ENCODE assay signal across 24 mouse cellular contexts in genomic region chr17:27982712-27983266, GRCm38 (mm10).
DNase-seq lines count a peak whose midpoint lies in the region; ATAC-seq and TF ChIP-seq lines count a peak whose summit lies in the region.
"Had no signal": no experiment of that assay in that cellular context is flagged by ENCODE, and none has a peak within 500 bp of the region (broad histone marks: within the 10 kb centered on the region; RNA-seq: fewer than 3 reads in every experiment).

No protein-coding gene starts in this region.

- TF ChIP-seq CTCF in hindbrain, postnatal 0 days (IDR thresholded peaks at IDR 0.05; ENCODE audit: low read depth) = no peak
- TF ChIP-seq CTCF in lung, adult 2 months (IDR thresholded peaks at IDR 0.05; ENCODE audit: insufficient read depth, low read length) = no peak

- peaks cover 31% of the 10 kb centered on the region for H3K36me3 ChIP-seq in hindbrain, postnatal 0 days (ENCODE audit: insufficient read depth, low read length)
- H3K36me3 ChIP-seq in hindbrain, embryonic 16.5 days (ENCODE audit: control insufficient read depth, insufficient read depth, low read length) = peaks cover 8% of the 10 kb centered on the region; the same call in 1 of the 2 replicates
- peaks cover 49% of the 10 kb centered on the region for H3K36me3 ChIP-seq in kidney, embryonic 15.5 days

- no peak overlapping the region for H3K4me3 ChIP-seq in hindbrain, postnatal 0 days (ENCODE audit: low read length)
- no peak overlapping the region for H3K4me3 ChIP-seq in hindbrain, embryonic 16.5 days (ENCODE audit: low read length)
- H3K4me3 ChIP-seq in lung, adult 2 months (replicated peaks; ENCODE audit: extremely low read depth, low read depth, low read length) = no peak overlapping the region
- no peak overlapping the region for H3K4me3 ChIP-seq in kidney, embryonic 15.5 days (replicated peaks)
- H3K4me3 ChIP-seq: embryonic facial prominence, embryonic 10.5 days; forebrain, embryonic 15.5 days; heart, embryonic 15.5 days; hindbrain, embryonic 15.5 days; limb, embryonic 15.5 days; neural tube, embryonic 12.5 days had no signal

- no peak overlapping the region for H3K27ac ChIP-seq in hindbrain, postnatal 0 days
- no peak overlapping the region for H3K27ac ChIP-seq in hindbrain, embryonic 16.5 days (ENCODE audit: low read depth, low read length)
- H3K27ac ChIP-seq in kidney, embryonic 15.5 days = no peak overlapping the region
- H3K27ac ChIP-seq: embryonic facial prominence, embryonic 10.5 days; forebrain, embryonic 15.5 days; heart, embryonic 15.5 days; hindbrain, embryonic 15.5 days; kidney, postnatal 0 days; limb, embryonic 15.5 days; neural tube, embryonic 12.5 days had no signal

- no peak overlapping the region for H3K4me2 ChIP-seq in hindbrain, postnatal 0 days (ENCODE audit: low read depth, low read length)
- H3K4me2 ChIP-seq in hindbrain, embryonic 16.5 days (ENCODE audit: low read length) = no peak overlapping the region
- no peak overlapping the region for H3K4me2 ChIP-seq in kidney, embryonic 15.5 days
- H3K4me2 ChIP-seq: forebrain, embryonic 15.5 days; heart, embryonic 15.5 days; hindbrain, embryonic 15.5 days; limb, embryonic 15.5 days; lung, embryonic 14.5 days; neural tube, embryonic 12.5 days had no signal

- H3K9me3 ChIP-seq in hindbrain, postnatal 0 days (ENCODE audit: low read length) = no peaks in the 10 kb centered on the region
- H3K9me3 ChIP-seq in hindbrain, embryonic 16.5 days (ENCODE audit: control insufficient read depth, low read length) = no peaks in the 10 kb centered on the region
- H3K9me3 ChIP-seq in kidney, embryonic 15.5 days (replicated peaks) = no peaks in the 10 kb centered on the region
- H3K9me3 ChIP-seq: embryonic facial prominence, embryonic 10.5 days; forebrain, embryonic 15.5 days; heart, embryonic 15.5 days; hindbrain, embryonic 15.5 days; limb, embryonic 15.5 days; neural tube, embryonic 12.5 days had no signal

- H3K27me3 ChIP-seq in hindbrain, postnatal 0 days (ENCODE audit: insufficient read depth, low read length) = no peaks in the 10 kb centered on the region
- H3K27me3 ChIP-seq in hindbrain, embryonic 16.5 days (replicated peaks; ENCODE audit: control insufficient read depth, insufficient read depth, low read length) = no peaks in the 10 kb centered on the region
- no peaks in the 10 kb centered on the region for H3K27me3 ChIP-seq in kidney, embryonic 15.5 days
- H3K27me3 ChIP-seq: CH12.LX; forebrain, embryonic 15.5 days; heart, embryonic 15.5 days; hindbrain, embryonic 15.5 days; limb, embryonic 15.5 days; neural tube, embryonic 12.5 days had no signal

- ATAC-seq in hindbrain, postnatal 0 days = no peak
- ATAC-seq in hindbrain, embryonic 16.5 days = no peak
- no peak for ATAC-seq in kidney, embryonic 15.5 days (replicated peaks; ENCODE audit: low FRiP score)
- ATAC-seq: forebrain, embryonic 15.5 days; intestine, postnatal 0 days had no signal

- WGBS in hindbrain, postnatal 0 days = 70% methylated on average over 7 of the region's 7 CpGs
- WGBS in hindbrain, embryonic 16.5 days = 78% methylated on average over 7 of the region's 7 CpGs
- 67% methylated on average over 7 of the region's 7 CpGs for WGBS in lung, adult 2 months
- 47% methylated on average over 7 of the region's 7 CpGs for WGBS in kidney, embryonic 15.5 days

- H3K4me1 ChIP-seq in hindbrain, postnatal 0 days (ENCODE audit: insufficient read depth, low read length) = no peaks in the 10 kb centered on the region
- no peaks in the 10 kb centered on the region for H3K4me1 ChIP-seq in hindbrain, embryonic 16.5 days (ENCODE audit: control insufficient read depth, insufficient read depth, low read depth, low read length)
- H3K4me1 ChIP-seq in lung, adult 2 months (ENCODE audit: control insufficient read depth, insufficient read depth, low read length) = peaks cover 7% of the 10 kb centered on the region
- H3K4me1 ChIP-seq in kidney, embryonic 15.5 days = 0 out of 2 replicates have a peak, but pooled peaks cover 3% of the 10 kb centered on the region
- H3K4me1 ChIP-seq: forebrain, embryonic 15.5 days; heart, embryonic 15.5 days; hindbrain, embryonic 15.5 days; limb, embryonic 15.5 days; neural tube, embryonic 12.5 days had no signal

- DNase-seq in hindbrain, postnatal 0 days (ENCODE audit: low spot score) = peak; percentile 41
- peak; percentile 59 for DNase-seq in 3T3-L1 (ENCODE audit: low read depth, low spot score)
- DNase-seq in cerebellum, adult 18-20 months = peak; percentile 80 to 82
- peak; percentile 84 to 88 for DNase-seq in cerebellum, postnatal 25 days
- no peak for DNase-seq in thymus, postnatal 25 days
- DNase-seq in lung, adult 2 months = no peak
- DNase-seq: adrenal gland, adult 8-10 months; gastrocnemius, postnatal 25 days; heart, postnatal 4 days; lung, embryonic 14.5 days; lung, postnatal 36 days; right cerebral cortex, adult 18-20 months; thymus, postnatal 36 days had no signal

- no peak overlapping the region for H3K9ac ChIP-seq in hindbrain, postnatal 0 days (replicated peaks; ENCODE audit: low read length)
- H3K9ac ChIP-seq in hindbrain, embryonic 16.5 days (ENCODE audit: low read depth, low read length) = no peak overlapping the region
- H3K9ac ChIP-seq in kidney, embryonic 15.5 days = no peak overlapping the region
- H3K9ac ChIP-seq: forebrain, embryonic 15.5 days; heart, embryonic 15.5 days; hindbrain, embryonic 15.5 days; limb, embryonic 15.5 days; lung, embryonic 14.5 days; neural tube, embryonic 12.5 days had no signal

- TF ChIP-seq POLR2A in lung, adult 2 months (IDR thresholded peaks at IDR 0.05; ENCODE audit: borderline replicate concordance, extremely low read depth, low read depth, low read length) = no peak

Comparison
In these comparisons a context has a peak if more than half of its experiments do, and no peak if none do; other contexts are left out.
1. DNase-seq: peak in hindbrain, postnatal 0 days (single experiment), 3T3-L1 (single experiment), cerebellum, adult 18-20 months (2 of 2) and cerebellum, postnatal 25 days (2 of 2); none in thymus, postnatal 25 days (single experiment) and lung, adult 2 months (single experiment).